Mouse (Mus musculus): ENCODE measurements at regions not wholly inside any gene's neighbourhood (a gene's known extent, or its start where the extent isn't known, plus 50 kb on each side); places are given as distances from the start of the nearest gene placed in this dataset.
A peak's percentile ranks its signal among the peaks of the same experiment; 100 is the strongest.

DNA sequence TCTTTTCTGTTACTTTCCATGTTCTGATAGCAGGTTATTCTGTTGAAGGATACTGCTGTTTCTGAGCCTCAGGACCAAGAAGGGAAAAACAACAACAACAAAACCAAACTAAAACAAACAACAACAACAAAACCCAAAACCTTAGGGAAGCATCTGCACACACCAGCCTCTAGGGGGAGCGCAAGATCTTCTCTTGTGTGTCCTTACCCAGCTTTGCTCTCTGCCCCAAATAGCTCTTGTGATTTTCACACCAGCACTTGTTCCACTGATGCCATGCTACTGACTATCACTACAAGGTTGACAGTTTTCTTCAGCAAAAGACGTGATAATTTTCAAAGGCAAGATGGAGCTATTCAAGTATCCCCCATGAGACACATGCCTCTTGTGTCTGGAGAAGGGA is 59.8 kb upstream of the Nrg3 start:
- DNase-seq (ENCODE audit: low read depth, low spot score) = peak; percentile 42
